30 mouse cellular contexts compared by ENCODE assay signal in the genomic region with DNA sequence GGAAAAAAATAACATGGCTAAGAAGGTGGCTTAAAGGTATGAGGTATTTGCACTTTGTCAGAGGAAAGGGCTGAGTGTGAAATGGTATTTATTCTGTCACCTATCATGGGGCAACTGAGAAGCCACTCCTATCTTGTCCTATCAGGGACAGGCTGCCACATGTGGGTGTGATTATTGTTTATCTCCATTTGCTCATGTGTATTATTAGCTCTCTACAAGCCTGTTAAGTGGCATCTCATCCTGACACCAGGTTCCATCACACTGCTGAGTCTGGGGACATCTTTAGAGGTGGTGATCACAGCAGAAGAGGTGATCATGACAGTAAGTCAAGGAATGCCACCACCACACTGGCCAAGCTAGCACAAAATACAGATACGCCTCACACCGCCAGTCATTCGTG. TPM values are rescaled to one million over a fixed set of nuclear protein-coding genes. Genes with fewer than 3 reads are reported as not detected.
DNase-seq lines count a peak whose midpoint lies in the region; ATAC-seq and TF ChIP-seq lines count a peak whose summit lies in the region.
"Had no signal": no experiment of that assay in that cellular context is flagged by ENCODE, and none has a peak within 500 bp of the region (broad histone marks: within the 10 kb centered on the region; RNA-seq: fewer than 3 reads in every experiment).

No protein-coding gene starts in this region.

- H3K4me3 ChIP-seq in G1E (ENCODE audit: low read depth, low read length), result no peak overlapping the region
- H3K4me3 ChIP-seq in liver, embryonic 13.5 days (replicated peaks), result no peak overlapping the region
- H3K4me3 ChIP-seq: forebrain, embryonic 10.5 days; forebrain, embryonic 15.5 days; left cerebral cortex, adult 2 months; limb, embryonic 13.5 days; midbrain, embryonic 10.5 days; midbrain, embryonic 15.5 days; neural tube, embryonic 15.5 days had no signal

- peak; percentile 57 for ATAC-seq in G1E (ENCODE audit: extremely low read depth, insufficient number of reproducible peaks, low FRiP score, poor library complexity, severe bottlenecking)
- peak; percentile 62; the same call in 1 of the 2 replicates for ATAC-seq in erythroblast, adult 5-6 weeks (replicated peaks; ENCODE audit: low FRiP score, poor library complexity, severe bottlenecking)
- peak; percentile 85 for ATAC-seq in liver, embryonic 13.5 days (ENCODE audit: low read depth)
- ATAC-seq in megakaryocyte progenitor cell, adult 5-6 weeks (replicated peaks; ENCODE audit: poor library complexity), result peak; percentile 67
- ATAC-seq: activated CD4-positive, CD25-positive, alpha-beta regulatory T cell, adult 4 months; CD4-positive, CD25-positive, alpha-beta regulatory T cell, adult 4 months; forebrain, embryonic 15.5 days; intestine, postnatal 0 days; midbrain, embryonic 15.5 days had no signal

- H3K9me3 ChIP-seq in G1E (replicated peaks), result no peaks in the 10 kb centered on the region
- no peaks in the 10 kb centered on the region for H3K9me3 ChIP-seq in liver, embryonic 13.5 days (replicated peaks)
- H3K9me3 ChIP-seq: forebrain, embryonic 10.5 days; forebrain, embryonic 15.5 days; limb, embryonic 13.5 days; midbrain, embryonic 10.5 days; midbrain, embryonic 15.5 days; neural tube, embryonic 15.5 days had no signal

- no peak overlapping the region for H3K9ac ChIP-seq in liver, embryonic 13.5 days
- H3K9ac ChIP-seq: forebrain, embryonic 15.5 days; hindbrain, embryonic 14.5 days; limb, embryonic 13.5 days; midbrain, embryonic 15.5 days; neural tube, embryonic 15.5 days had no signal

- TF ChIP-seq CTCF in G1E (IDR thresholded peaks at IDR 0.05; ENCODE audit: low read depth, low read length), result no peak

- no peaks in the 10 kb centered on the region for H3K4me1 ChIP-seq in G1E (ENCODE audit: insufficient read depth, low read depth, low read length)
- H3K4me1 ChIP-seq in liver, embryonic 13.5 days (replicated peaks), result peaks cover 25% of the 10 kb centered on the region
- H3K4me1 ChIP-seq: forebrain, embryonic 10.5 days; forebrain, embryonic 15.5 days; limb, embryonic 13.5 days; midbrain, embryonic 10.5 days; midbrain, embryonic 15.5 days; neural tube, embryonic 15.5 days had no signal

- 93% methylated on average over 3 of the region's 3 CpGs for WGBS in liver, embryonic 13.5 days (ENCODE audit: insufficient replicate concordance)

- DNase-seq in G1E (ENCODE audit: low spot score), result no peak
- peak; percentile 13 for DNase-seq in liver, embryonic 13.5 days
- DNase-seq in right cerebral cortex, postnatal 14 days, result no peak
- no peak for DNase-seq in cerebellum, postnatal 36 days
- DNase-seq in spleen, adult 12 weeks (ENCODE audit: low spot score), result no peak
- DNase-seq: adrenal gland, postnatal 10 days; cerebellum, adult 8-10 months; cerebellum, postnatal 25 days; kidney, adult 9 months; kidney, postnatal 10 days; lung, adult 2 months; lung, postnatal 10 days; retina, postnatal 1 day; right cerebral cortex, postnatal 25 days; thymus, postnatal 4 days had no signal

- H3K4me2 ChIP-seq in liver, embryonic 13.5 days, result no peak overlapping the region
- H3K4me2 ChIP-seq: forebrain, embryonic 15.5 days; hindbrain, embryonic 14.5 days; limb, embryonic 13.5 days; midbrain, embryonic 15.5 days; neural tube, embryonic 15.5 days had no signal

- no peak overlapping the region for H3K27ac ChIP-seq in liver, embryonic 13.5 days
- H3K27ac ChIP-seq: forebrain, embryonic 10.5 days; forebrain, embryonic 15.5 days; hindbrain, embryonic 14.5 days; left cerebral cortex, adult 2 months; limb, embryonic 13.5 days; macrophage; midbrain, embryonic 10.5 days; midbrain, embryonic 15.5 days; neural tube, embryonic 15.5 days; stomach, postnatal 0 days had no signal

- peaks cover 2% of the 10 kb centered on the region; the same call in 1 of the 2 replicates for H3K27me3 ChIP-seq in G1E (ENCODE audit: insufficient read depth, low read length)
- no peaks in the 10 kb centered on the region for H3K27me3 ChIP-seq in liver, embryonic 13.5 days
- H3K27me3 ChIP-seq: forebrain, embryonic 15.5 days; limb, embryonic 13.5 days; midbrain, embryonic 15.5 days; neural tube, embryonic 15.5 days had no signal

- H3K36me3 ChIP-seq in G1E (replicated peaks), result no peaks in the 10 kb centered on the region
- no peaks in the 10 kb centered on the region for H3K36me3 ChIP-seq in liver, embryonic 13.5 days
- H3K36me3 ChIP-seq: forebrain, embryonic 10.5 days; forebrain, embryonic 15.5 days; limb, embryonic 13.5 days; midbrain, embryonic 10.5 days; midbrain, embryonic 15.5 days; neural tube, embryonic 15.5 days had no signal

RNA-seq across cellular contexts. Expression of a gene that starts 13.4 kb away (rescaled TPM):
- total RNA-seq in G1E (2014; fragmentation: Nextera tagmentation), result 6.8 TPM in 2 replicates
- 10.8 and 15.5 TPM in 2 replicates for total RNA-seq in G1E (2017)
- polyA plus RNA-seq in G1E (2012), result 2.6 and 2.8 TPM in 2 replicates
- 2.3 and 4.6 TPM in 2 replicates for total RNA-seq in erythroblast, adult 5-6 weeks (2015; ENCODE audit: low replicate concordance)
- total RNA-seq in erythroblast, adult 5-6 weeks (2017; ENCODE audit: low replicate concordance), result 1.5 and 4.3 TPM in 2 replicates
- polyA plus RNA-seq in liver, embryonic 13.5 days (2015; fragmentation: Nextera tagmentation; extraction: Ambion mirVana), result 0.82 and 0.90 TPM in 2 replicates
- total RNA-seq in megakaryocyte progenitor cell, adult 5-6 weeks (2015), result 3.3 and 4.2 TPM in 2 replicates
- 1.1 and 1.5 TPM in 2 replicates for total RNA-seq in megakaryocyte progenitor cell, adult 5-6 weeks (2017)
